Mouse (Mus musculus): ENCODE data around the gene Mgrn1.

Gene Mgrn1

GRCm38 (mm10) chr16:4885760-4886689 lies at the start of gene Mgrn1:
TSS of gene Mgrn1 (plus strand) at chr16:4886249.
- DNase-seq, result peak; percentile 94

- no peak for DNase-seq
These were observed 48.4 kb upstream of the Mgrn1 start for GRCm38 (mm10) chr16:4837631-4838030.

GRCm38 (mm10) chr16:4839552-4839951 lies 46.5 kb upstream of the Mgrn1 start:
- DNase-seq, result no peak

GRCm38 (mm10) chr16:4840231-4840630 lies 45.8 kb upstream of the Mgrn1 start:
- no peak for DNase-seq

GRCm38 (mm10) chr16:4847041-4847440 lies 39.0 kb upstream of the Mgrn1 start:
- DNase-seq, result no peak

- DNase-seq, result no peak
These were observed 38.0 kb upstream of the Mgrn1 start for GRCm38 (mm10) chr16:4848090-4848489.

GRCm38 (mm10) chr16:4850361-4850760 lies 35.7 kb upstream of the Mgrn1 start:
- peak; percentile 41 for DNase-seq

- DNase-seq, result no peak
These were observed 35.0 kb upstream of the Mgrn1 start for GRCm38 (mm10) chr16:4850938-4851628.

- no peak for DNase-seq
These were observed 30.9 kb upstream of the Mgrn1 start for GRCm38 (mm10) chr16:4855046-4855650.

- DNase-seq, result peak; percentile 51
These were observed 24.7 kb upstream of the Mgrn1 start for GRCm38 (mm10) chr16:4861392-4861791.

GRCm38 (mm10) chr16:4862863-4863483 lies 23.1 kb upstream of the Mgrn1 start:
- DNase-seq, result peak; percentile 91

- DNase-seq, result no peak
These were observed 22.3 kb upstream of the Mgrn1 start for GRCm38 (mm10) chr16:4863742-4864141.

GRCm38 (mm10) chr16:4866101-4866695 lies 19.9 kb upstream of the Mgrn1 start:
- DNase-seq, result peak; percentile 31

- no peak for DNase-seq
These were observed 15.6 kb upstream of the Mgrn1 start for GRCm38 (mm10) chr16:4870490-4870889.

- DNase-seq, result peak; percentile 80
These were observed 14.1 kb upstream of the Mgrn1 start for GRCm38 (mm10) chr16:4871926-4872325.

- no peak for DNase-seq
These were observed 10.6 kb upstream of the Mgrn1 start for GRCm38 (mm10) chr16:4875198-4876032.

GRCm38 (mm10) chr16:4876033-4876680 lies 9.9 kb upstream of the Mgrn1 start:
- peak; percentile 82 for DNase-seq

GRCm38 (mm10) chr16:4877195-4877594 lies 8.9 kb upstream of the Mgrn1 start:
- DNase-seq, result peak; percentile 28

- no peak for DNase-seq
These were observed 8.3 kb upstream of the Mgrn1 start for GRCm38 (mm10) chr16:4877701-4878100.

- peak; percentile 69 for DNase-seq
These were observed 7.7 kb upstream of the Mgrn1 start for GRCm38 (mm10) chr16:4878192-4878885.

Data from lung, postnatal 36 days (tissue).